Mouse (Mus musculus) telencephalon, adult 2 months (tissue): Measurements from ENCODE around the gene Smco4.

Experiments used
- DNase-seq: peaks from one replicate; pipeline ENCODE4 v3.0.0-alpha.2; 2011; ENCODE audit warnings: low read depth, low spot score

The Smco4 gene

GRCm38 (mm10) chr9:15507431-15507875, 14.2 kb downstream of the Smco4 start:
- peak; percentile 34 for DNase-seq

GRCm38 (mm10) chr9:15509363-15509762, 16.1 kb downstream of the Smco4 start:
- DNase-seq = peak; percentile 54

GRCm38 (mm10) chr9:15510557-15511310, 17.5 kb downstream of the Smco4 start:
- no peak for DNase-seq

GRCm38 (mm10) chr9:15512918-15513317, 19.7 kb downstream of the Smco4 start:
- no peak for DNase-seq

- DNase-seq = no peak
Measured at GRCm38 (mm10) chr9:15516007-15516406, 22.8 kb downstream of the Smco4 start.

GRCm38 (mm10) chr9:15517979-15518378, 24.7 kb downstream of the Smco4 start:
- no peak for DNase-seq

GRCm38 (mm10) chr9:15522348-15522747, 29.1 kb downstream of the Smco4 start:
- no peak for DNase-seq

GRCm38 (mm10) chr9:15522887-15523286, 29.7 kb downstream of the Smco4 start:
- no peak for DNase-seq

- no peak for DNase-seq
Measured at GRCm38 (mm10) chr9:15523646-15524045, 30.4 kb downstream of the Smco4 start.

- no peak for DNase-seq
Measured at GRCm38 (mm10) chr9:15525246-15525645, 32.0 kb downstream of the Smco4 start.

GRCm38 (mm10) chr9:15526539-15526938, 33.3 kb downstream of the Smco4 start:
- DNase-seq = no peak

GRCm38 (mm10) chr9:15527846-15528245, 34.6 kb downstream of the Smco4 start:
- DNase-seq = no peak

GRCm38 (mm10) chr9:15528368-15528767, 35.1 kb downstream of the Smco4 start:
- DNase-seq = no peak

- DNase-seq = no peak
Measured at GRCm38 (mm10) chr9:15529275-15529964, 36.2 kb downstream of the Smco4 start.

GRCm38 (mm10) chr9:15529965-15530320, 36.7 kb downstream of the Smco4 start:
- no peak for DNase-seq

- DNase-seq = no peak
Measured at GRCm38 (mm10) chr9:15531204-15531603, 38.0 kb downstream of the Smco4 start.

GRCm38 (mm10) chr9:15533336-15534070, 40.3 kb downstream of the Smco4 start:
- DNase-seq = no peak

- DNase-seq = no peak
Measured at GRCm38 (mm10) chr9:15534110-15534509, 40.9 kb downstream of the Smco4 start.

- DNase-seq = no peak
Measured at GRCm38 (mm10) chr9:15535418-15535817, 42.2 kb downstream of the Smco4 start.

- no peak for DNase-seq
Measured at GRCm38 (mm10) chr9:15536861-15537426, 43.7 kb downstream of the Smco4 start.

GRCm38 (mm10) chr9:15537455-15538048, 44.3 kb downstream of the Smco4 start:
- no peak for DNase-seq
